Mouse (Mus musculus) cerebellum, adult 2 months (tissue): ENCODE results near the gene Gab1.

ENCODE experiments used
- CTCF ChIP-seq: fragments of 200-500 bp; IDR thresholded peaks from 2 replicates; pipeline ENCODE4 v1.5.1; 2011; ENCODE audit warnings: low read depth, mild to moderate bottlenecking, control low read depth, low read length, moderate library complexity, borderline replicate concordance; ENCODE audit not compliant: insufficient read depth
- POLR2A ChIP-seq: fragments of 200-500 bp; IDR thresholded peaks from 2 replicates; pipeline ENCODE4 v1.6.1; 2011; ENCODE audit warnings: low read length, control low read depth, borderline replicate concordance; ENCODE audit not compliant: insufficient read depth

DNA sequence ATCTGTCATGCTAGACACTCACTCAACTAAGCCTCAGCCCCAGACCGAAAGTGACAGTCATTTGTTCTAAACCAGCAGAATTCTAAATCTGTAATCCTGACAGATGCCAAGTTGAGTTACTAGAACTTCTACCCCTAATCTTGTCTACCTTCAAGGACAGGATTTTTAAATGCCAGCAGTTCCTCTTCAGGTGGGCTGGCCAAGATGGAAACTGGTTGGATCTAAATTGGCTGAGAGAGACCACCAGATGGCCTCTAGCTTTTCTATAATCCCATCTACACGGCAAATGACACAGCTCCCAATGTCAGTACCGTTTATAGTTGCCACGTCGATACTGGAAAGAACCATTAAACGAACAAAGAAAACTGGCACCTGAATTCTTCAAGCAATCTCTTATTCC, 8.9 kb downstream of the Gab1 start:
- no peak for TF ChIP-seq POLR2A
- TF ChIP-seq CTCF, result no peak
